Mouse (Mus musculus) gastrocnemius, postnatal 36 days (tissue): ENCODE data around the gene Sgsm2. TPM values are rescaled to one million over a fixed set of nuclear protein-coding genes. Genes with fewer than 3 reads are reported as not detected.

ENCODE experiments used
- DNase-seq, 2 experiments: peaks; one replicate each; pipeline ENCODE4 v3.0.0; 2022
- intact Hi-C: fragments of 180-260 bp; cut with DNase I; formaldehyde crosslinking; loops from one replicate; pipeline ENCODE4 v1.15.1; 2025
- microRNA-seq, 2 experiments: library from miRNA; unstranded; fragments of <30 nt; microRNA quantifications; one replicate each; pipeline ENCODE4 v1.2.0; 2021
- total RNA-seq, 2 experiments: library from RNA; stranded (reverse); gene quantifications; 2 replicates each; pipeline ENCODE4 v1.2.3; 2021

Gene Sgsm2
- total RNA-seq, 2 experiments from 2014 or later: 1.4 to 1.9 TPM

DNA sequence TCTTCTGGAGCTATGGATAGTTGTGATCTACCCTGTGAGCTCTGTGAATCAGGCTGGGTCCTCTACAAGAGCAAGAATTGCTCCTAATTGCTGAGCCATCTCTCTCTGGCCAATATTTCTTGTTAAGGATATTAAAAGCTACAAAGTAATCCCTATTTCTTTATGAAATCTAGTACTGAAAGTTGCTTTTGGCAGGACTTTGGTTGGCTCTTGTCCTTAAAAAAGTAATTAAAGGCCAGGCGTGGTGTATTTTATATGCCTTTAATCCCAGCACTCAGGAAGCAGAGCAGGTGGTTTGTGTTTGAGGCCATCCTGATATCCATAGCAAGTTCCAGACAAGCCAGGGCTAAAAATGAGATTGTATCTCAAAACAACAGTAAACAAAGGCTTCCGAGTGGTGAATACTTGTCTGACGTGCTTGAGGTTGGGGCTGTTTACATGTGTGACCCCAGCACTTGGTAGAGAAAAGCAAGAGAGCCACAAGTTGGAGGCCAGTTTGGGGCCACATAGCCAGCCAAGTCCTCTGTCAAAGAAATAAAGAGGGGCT, 92.7 kb downstream of the Sgsm2 start:
- intact Hi-C loops: no loop called here
- DNase-seq: no peak

DNA sequence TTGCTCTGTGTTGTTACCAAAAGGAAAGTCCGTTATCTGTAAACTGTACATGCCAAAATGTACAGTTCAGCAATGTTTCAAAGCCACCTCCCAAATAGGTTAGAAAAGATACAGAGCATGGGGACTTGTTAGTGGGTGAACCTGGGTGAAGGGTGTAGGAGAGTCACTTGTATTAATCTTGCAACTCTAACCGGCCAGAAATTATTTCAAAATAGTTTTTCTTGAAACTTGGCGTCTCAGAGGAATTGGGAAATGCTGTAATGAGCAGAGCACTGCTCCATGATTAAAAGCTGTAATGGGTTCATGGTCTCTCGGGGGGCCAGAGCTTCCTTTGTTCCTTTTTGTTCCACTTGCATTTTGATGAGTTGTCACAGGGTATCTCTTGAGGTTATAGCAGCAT, 96.2 kb downstream of the Sgsm2 start:
- intact Hi-C loops: no loop called here
- DNase-seq: no peak

Small RNAs within 50 kb of the gene (microRNA-seq; reads per million reads assigned to microRNA genes)
- 0 reads per million in 2 experiments for gene Mir6926

Other genes with a start within 250 kb of the Sgsm2 start
- gene Cluh, start 247.6 kb downstream of the Sgsm2 start, total RNA-seq: 10 to 100 TPM; 88.1 to 96.6 TPM
- gene Pafah1b1, start 172.4 kb downstream of the Sgsm2 start, total RNA-seq: 100 to 1,000 TPM; 108 to 109 TPM
- gene Mettl16, start 126.2 kb downstream of the Sgsm2 start, total RNA-seq: 10 to 100 TPM in 1 of 2 experiments, 1 to 10 TPM in 1; 8.5 to 10.3 TPM
- gene Mnt, start 66.1 kb downstream of the Sgsm2 start, total RNA-seq: 1 to 10 TPM; 6.4 to 7.1 TPM
- gene Tsr1, start 1.0 kb upstream of the Sgsm2 start, total RNA-seq: 10 to 100 TPM; 16.8 to 25.2 TPM
- 10 to 100 TPM in 1 of 2 experiments, 1 to 10 TPM in 1; 8.4 to 11.4 TPM for gene Smg6, start 28.8 kb upstream of the Sgsm2 start, total RNA-seq
- gene Srr, start 28.9 kb upstream of the Sgsm2 start, total RNA-seq: 10 to 100 TPM; 18.6 to 18.9 TPM